Comparison of ENCODE assay signal across 9 mouse cellular contexts in genomic region chr17:35027277-35028068, GRCm38 (mm10). TPM values are rescaled to one million over a fixed set of nuclear protein-coding genes. Genes with fewer than 3 reads are reported as not detected.
A peak's percentile ranks its signal among the peaks of the same experiment; 100 is the strongest.
DNase-seq lines count a peak whose midpoint lies in the region; ATAC-seq and TF ChIP-seq lines count a peak whose summit lies in the region.
"Had no signal": no experiment of that assay in that cellular context is flagged by ENCODE, and none has a peak within 500 bp of the region (broad histone marks: within the 10 kb centered on the region; RNA-seq: fewer than 3 reads in every experiment).

Gene Sapcd1 (minus strand): TSS chr17:35028016.

- no peaks in the 10 kb centered on the region for H3K27me3 ChIP-seq in kidney, embryonic 14.5 days (ENCODE audit: control insufficient read depth, insufficient read depth, low read length)
- no peaks in the 10 kb centered on the region for H3K27me3 ChIP-seq in MEL (ENCODE audit: control insufficient read depth in 1 of 2, insufficient read depth in 2 of 2, low read length in 2 of 2)
- H3K27me3 ChIP-seq in embryonic facial prominence, embryonic 14.5 days (replicated peaks; ENCODE audit: control insufficient read depth, insufficient read depth, low read length): no peaks in the 10 kb centered on the region
- H3K27me3 ChIP-seq in midbrain, embryonic 11.5 days (ENCODE audit: control insufficient read depth, insufficient read depth, low read length): no peaks in the 10 kb centered on the region

- H3K27ac ChIP-seq in kidney, embryonic 14.5 days (ENCODE audit: low read depth, low read length): peak within 1 kb of the TSS; percentile 47
- peak within 1 kb of the TSS; percentile 85 for H3K27ac ChIP-seq in MEL (ENCODE audit: control insufficient read depth, low read depth, low read length)
- peak within 1 kb of the TSS; percentile 61 for H3K27ac ChIP-seq in embryonic facial prominence, embryonic 14.5 days (replicated peaks; ENCODE audit: low read depth, low read length)
- peak within 1 kb of the TSS; percentile 64; the same call in 1 of the 2 replicates for H3K27ac ChIP-seq in midbrain, embryonic 11.5 days (ENCODE audit: low read depth, low read length)
- H3K27ac ChIP-seq: left cerebral cortex, adult 2 months had no signal

- no peaks in the 10 kb centered on the region for H3K9me3 ChIP-seq in kidney, embryonic 14.5 days (ENCODE audit: control insufficient read depth, low read length)
- H3K9me3 ChIP-seq in MEL (replicated peaks; ENCODE audit: insufficient read depth, low read length): no peaks in the 10 kb centered on the region
- H3K9me3 ChIP-seq in embryonic facial prominence, embryonic 14.5 days (ENCODE audit: control insufficient read depth, low read length): no peaks in the 10 kb centered on the region
- no peaks in the 10 kb centered on the region for H3K9me3 ChIP-seq in midbrain, embryonic 11.5 days (ENCODE audit: control insufficient read depth, low read length)

- peak within 1 kb of the TSS; percentile 24 for H3K4me2 ChIP-seq in kidney, embryonic 14.5 days (replicated peaks; ENCODE audit: low read depth, low read length)
- H3K4me2 ChIP-seq in embryonic facial prominence, embryonic 14.5 days (ENCODE audit: low read depth, low read length): peak within 1 kb of the TSS; percentile 40
- peak within 1 kb of the TSS; percentile 28 for H3K4me2 ChIP-seq in midbrain, embryonic 11.5 days

- no peak for TF ChIP-seq RAD21 in MEL (IDR thresholded peaks at IDR 0.05; ENCODE audit: low read depth, low read length)

- TF ChIP-seq POLR2A in MEL (IDR thresholded peaks at IDR 0.05; ENCODE audit: control insufficient read depth in 1 of 2, insufficient read depth in 1 of 2, low read depth in 1 of 2, low read length in 2 of 2, poor library complexity in 1 of 2): peak; percentile 37 to 86; a peak in 2 of 4 replicates

- H3K79me2 ChIP-seq in MEL (ENCODE audit: control insufficient read depth, insufficient read depth, low read length, poor library complexity): peaks cover 39% of the 10 kb centered on the region

- DNase-seq in kidney, adult 18-20 months: no peak
- DNase-seq in MEL (ENCODE audit: low read depth, low spot score): peak; percentile 88
- peak; percentile 90 for DNase-seq in embryonic facial prominence, embryonic 14.5 days (ENCODE audit: low spot score)
- no peak for DNase-seq in midbrain, embryonic 11.5 days (ENCODE audit: low spot score, missing footprints)
- no peak for DNase-seq in natural killer cell, adult 2 months (ENCODE audit: low spot score in 2 of 2)
- no peak for DNase-seq in adrenal gland, adult 18-20 months (ENCODE audit: low spot score in 2 of 2)

- peak; percentile 41; the same call in 1 of the 2 replicates for ATAC-seq in kidney, embryonic 14.5 days (ENCODE audit: low FRiP score, low TSS enrichment)
- ATAC-seq in embryonic facial prominence, embryonic 14.5 days (ENCODE audit: low read depth): peak; percentile 89
- peak; percentile 50 for ATAC-seq in inflammation-experienced regulatory T-cells, adult 6 months
- ATAC-seq in midbrain, embryonic 11.5 days (ENCODE audit: low FRiP score): peak; percentile 64

- H3K36me3 ChIP-seq in kidney, embryonic 14.5 days (ENCODE audit: control insufficient read depth, insufficient read depth, low read length): no peaks in the 10 kb centered on the region
- peaks cover 0 to 43% of the 10 kb centered on the region in 2 experiments; a peak in 2 of 4 replicates for H3K36me3 ChIP-seq in MEL (ENCODE audit: control insufficient read depth in 1 of 2, insufficient read depth in 2 of 2, low read length in 2 of 2)
- no peaks in the 10 kb centered on the region for H3K36me3 ChIP-seq in embryonic facial prominence, embryonic 14.5 days (ENCODE audit: control insufficient read depth, insufficient read depth, low read length)
- H3K36me3 ChIP-seq in midbrain, embryonic 11.5 days (ENCODE audit: control insufficient read depth, insufficient read depth, low read length): no peaks in the 10 kb centered on the region

- WGBS in kidney, embryonic 14.5 days: 30% methylated on average over 13 of the region's 13 CpGs
- WGBS in embryonic facial prominence, embryonic 14.5 days: 30% methylated on average over 12 of the region's 13 CpGs
- WGBS in midbrain, embryonic 11.5 days: 29% methylated on average over 13 of the region's 13 CpGs

- H3K9ac ChIP-seq in kidney, embryonic 14.5 days (ENCODE audit: low read depth, low read length): peak within 1 kb of the TSS; percentile 34; the same call in 1 of the 2 replicates
- peak within 1 kb of the TSS; percentile 77 for H3K9ac ChIP-seq in MEL (ENCODE audit: control insufficient read depth, low read depth, low read length, poor library complexity, severe bottlenecking)
- peak within 1 kb of the TSS; percentile 35; the same call in 1 of the 2 replicates for H3K9ac ChIP-seq in embryonic facial prominence, embryonic 14.5 days (ENCODE audit: low read depth, low read length)
- H3K9ac ChIP-seq in midbrain, embryonic 11.5 days (ENCODE audit: low read length): peak within 1 kb of the TSS; percentile 49; the same call in 1 of the 2 replicates

- no peak for TF ChIP-seq CTCF in MEL (IDR thresholded peaks at IDR 0.05 in 2 of 3, conservative IDR thresholded peaks at IDR 0.05 in 1 of 3; ENCODE audit: control insufficient read depth in 1 of 3, insufficient read depth in 1 of 3, low read depth in 2 of 3, low read length in 3 of 3, poor library complexity in 1 of 3, severe bottlenecking in 1 of 3)

- TF ChIP-seq EP300 in MEL (IDR thresholded peaks at IDR 0.05; ENCODE audit: low read depth in 1 of 2, low read length in 2 of 2): peak in 1 of 2 experiments; percentile 59; a peak in 1 of 4 replicates

- H3K4me3 ChIP-seq in kidney, embryonic 14.5 days (ENCODE audit: low read length): no peak within 1 kb of the TSS; the same call in 1 of the 2 replicates
- peak within 1 kb of the TSS; percentile 66 to 69 for H3K4me3 ChIP-seq in MEL (ENCODE audit: control insufficient read depth in 1 of 2, insufficient read depth in 1 of 2, low read depth in 2 of 2, low read length in 2 of 2)
- H3K4me3 ChIP-seq in embryonic facial prominence, embryonic 14.5 days (ENCODE audit: low read depth, low read length): peak within 1 kb of the TSS; percentile 15; the same call in 1 of the 2 replicates
- H3K4me3 ChIP-seq in midbrain, embryonic 11.5 days (ENCODE audit: low read depth, low read length): no peak within 1 kb of the TSS
- H3K4me3 ChIP-seq: left cerebral cortex, adult 2 months had no signal

- 0 out of 2 replicates have a peak, but pooled peaks cover 14% of the 10 kb centered on the region for H3K4me1 ChIP-seq in kidney, embryonic 14.5 days (ENCODE audit: control insufficient read depth, insufficient read depth, low read length)
- H3K4me1 ChIP-seq in MEL (ENCODE audit: control insufficient read depth in 1 of 2, insufficient read depth in 2 of 2, low read length in 2 of 2): peaks cover 17 to 49% of the 10 kb centered on the region in 2 experiments; a peak in 3 of 4 replicates
- peaks cover 4% of the 10 kb centered on the region for H3K4me1 ChIP-seq in embryonic facial prominence, embryonic 14.5 days (ENCODE audit: control insufficient read depth, insufficient read depth, low read length)
- peaks cover 9% of the 10 kb centered on the region for H3K4me1 ChIP-seq in midbrain, embryonic 11.5 days (ENCODE audit: control insufficient read depth, insufficient read depth, low read length)

TF ChIP-seq in MEL, 35 proteins besides CTCF, POLR2A, EP300 and RAD21 (continues in another document):
- no peak for TF ChIP-seq MEF2A (IDR thresholded peaks at IDR 0.05; ENCODE audit: extremely low read depth, insufficient replicate concordance, low read depth, low read length, poor library complexity, severe bottlenecking)
- TF ChIP-seq GABPA (IDR thresholded peaks at IDR 0.05; ENCODE audit: low read depth, low read length): no peak
- TF ChIP-seq CHD1 (IDR thresholded peaks at IDR 0.05; ENCODE audit: low read depth, low read length): no peak
- 0 out of 2 replicates have a peak, but pooled peaks have one; percentile 27 for TF ChIP-seq MAZ (IDR thresholded peaks at IDR 0.05; ENCODE audit: low read depth, low read length)
- TF ChIP-seq MYB (IDR thresholded peaks at IDR 0.05; ENCODE audit: low read depth, low read length): no peak
- TF ChIP-seq MYC (IDR thresholded peaks at IDR 0.05; ENCODE audit: low read depth, low read length): 0 out of 2 replicates have a peak, but pooled peaks have one; percentile 51
- no peak for TF ChIP-seq USF2 (IDR thresholded peaks at IDR 0.05; ENCODE audit: borderline replicate concordance in 1 of 2, insufficient read depth in 1 of 2, low read depth in 1 of 2, low read length in 2 of 2)
- TF ChIP-seq CHD2 (IDR thresholded peaks at IDR 0.05; ENCODE audit: low read length): no peak
- TF ChIP-seq UBTF (IDR thresholded peaks at IDR 0.05; ENCODE audit: borderline replicate concordance, insufficient read depth, low read depth, low read length): no peak
- peak; percentile 88 for TF ChIP-seq TBP (IDR thresholded peaks at IDR 0.05; ENCODE audit: low read depth, low read length)
- 0 out of 2 replicates have a peak, but pooled peaks have one; percentile 20 for TF ChIP-seq MXI1 (IDR thresholded peaks at IDR 0.05; ENCODE audit: low read depth, low read length)
- TF ChIP-seq TCF12 (IDR thresholded peaks at IDR 0.05; ENCODE audit: low read depth, low read length): peak; percentile 41; the same call in 1 of the 2 replicates
- no peak for TF ChIP-seq MAFK (IDR thresholded peaks at IDR 0.05; ENCODE audit: borderline replicate concordance, low read depth, low read length)
- TF ChIP-seq ZNF384 (IDR thresholded peaks at IDR 0.05; ENCODE audit: low read depth, low read length): no peak
- peak; percentile 31; the same call in 1 of the 2 replicates for TF ChIP-seq GATA1 (IDR thresholded peaks at IDR 0.05; ENCODE audit: low read depth, low read length)
- no peak for TF ChIP-seq E2F4 (IDR thresholded peaks at IDR 0.05; ENCODE audit: borderline replicate concordance, low read depth, low read length)
- 0 out of 2 replicates have a peak, but pooled peaks have one; percentile 7 for TF ChIP-seq ETS1 (IDR thresholded peaks at IDR 0.05; ENCODE audit: low read depth, low read length)
- TF ChIP-seq POLR2AphosphoS5 (IDR thresholded peaks at IDR 0.05; ENCODE audit: borderline replicate concordance, low read depth, low read length): no peak

RNA-seq across cellular contexts. Expression of gene Sapcd1, which starts in this region (rescaled TPM):
- 6.6 and 10.9 TPM in 2 replicates for polyA plus RNA-seq in kidney, embryonic 14.5 days (2014; fragmentation: Nextera tagmentation; extraction: Ambion mirVana)
- 161 and 164 TPM in 2 replicates for total RNA-seq in MEL (2012; rRNA removed)
- polyA plus RNA-seq in MEL (2012; ENCODE audit: insufficient read depth in 1 of 2, insufficient read length in 2 of 2, low read depth in 1 of 2, low replicate concordance in 2 of 2, missing spikeins in 1 of 2): 100 to 1,000 TPM in 1 of 2 experiments, not detected in 1; 124 TPM
- polyA plus RNA-seq in embryonic facial prominence, embryonic 14.5 days (2014; fragmentation: Nextera tagmentation; extraction: Ambion mirVana): 12.2 and 16.5 TPM in 2 replicates
- polyA plus RNA-seq in inflammation-experienced regulatory T-cells, adult 6 months (2017; shearing (Covaris generic)): 1 to 10 TPM in 2 of 3 experiments, under 1 TPM in 1; 0.54 to 2.6 (median 1.4) TPM
- polyA plus RNA-seq in midbrain, embryonic 11.5 days (2014; fragmentation: Nextera tagmentation; extraction: Ambion mirVana): 5.3 and 7.3 TPM in 2 replicates
- under 1 TPM in 1 of 2 experiments, not detected in 1; 0.51 TPM for total RNA-seq in adrenal gland, adult 18-20 months (2021)

Comparison
In these comparisons a context has a peak if more than half of its experiments do, and no peak if none do; other contexts are left out.
1. RNA of gene Sapcd1 (total RNA-seq): 161 to 164 TPM in MEL; 0.51 TPM in adrenal gland, adult 18-20 months; every median in the first group is over 100 times any median in the second.
2. H3K4me3 ChIP-seq: peak in MEL (2 of 2) and embryonic facial prominence, embryonic 14.5 days (single experiment); none in kidney, embryonic 14.5 days (single experiment) and midbrain, embryonic 11.5 days (single experiment).
3. DNase-seq: peak in MEL (single experiment) and embryonic facial prominence, embryonic 14.5 days (single experiment); none in kidney, adult 18-20 months (single experiment), midbrain, embryonic 11.5 days (single experiment), natural killer cell, adult 2 months (0 of 2) and adrenal gland, adult 18-20 months (0 of 2).
4. Peak in every context shown above with its lines, with median percentiles within 50 percentile points of each other: ATAC-seq, H3K27ac ChIP-seq, H3K4me2 ChIP-seq and H3K9ac ChIP-seq.